Mouse (Mus musculus) intestine, embryonic 16.5 days (tissue): ENCODE results near the gene Slc38a10. TPM values are rescaled to one million over a fixed set of nuclear protein-coding genes. Genes with fewer than 3 reads are reported as not detected.

Source experiments
- ATAC-seq: fragments of 200-750 bp; cut with Nextera tagmentation; 2 replicates; pipeline ENCODE4 v1.8.0; 2017; ENCODE audit warnings: moderate TSS enrichment, moderate library complexity
- H3K27ac ChIP-seq: fragments of 300-500 bp; sonication (generic); 2 replicates; pipeline ENCODE4 v1.5.1; 2014; ENCODE audit warnings: mild to moderate bottlenecking, low read length
- H3K27me3 ChIP-seq: fragments of 300-500 bp; sonication (generic); replicated peaks from 2 replicates; pipeline ENCODE4 v1.6.1; 2014; ENCODE audit warnings: low read length, control low read depth, mixed read lengths; ENCODE audit not compliant: control insufficient read depth, insufficient read depth
- H3K36me3 ChIP-seq: fragments of 300-500 bp; sonication (generic); 2 replicates; pipeline ENCODE4 v1.6.1; 2014; ENCODE audit warnings: low read length, control low read depth; ENCODE audit not compliant: control insufficient read depth, insufficient read depth
- H3K4me1 ChIP-seq: fragments of 300-500 bp; sonication (generic); 2 replicates; pipeline ENCODE4 v1.6.1; 2014; ENCODE audit warnings: low read length, control low read depth, mixed read lengths; ENCODE audit not compliant: control insufficient read depth, insufficient read depth
- H3K4me2 ChIP-seq: fragments of 300-500 bp; sonication (generic); 2 replicates; pipeline ENCODE4 v1.6.1; 2014; ENCODE audit warnings: low read depth, low read length, control low read depth
- H3K4me3 ChIP-seq: fragments of 300-500 bp; sonication (generic); 2 replicates; pipeline ENCODE4 v1.5.1; 2014; ENCODE audit warnings: mild to moderate bottlenecking, low read length
- H3K9ac ChIP-seq: fragments of 300-500 bp; sonication (generic); 2 replicates; pipeline ENCODE4 v1.6.1; 2014; ENCODE audit warnings: low read depth, low read length
- H3K9me3 ChIP-seq: fragments of 300-500 bp; sonication (generic); 2 replicates; pipeline ENCODE4 v1.6.1; 2016; ENCODE audit warnings: low read length, control low read depth; ENCODE audit not compliant: control insufficient read depth
- WGBS: fragments of 180-500 bp; shearing (Covaris S2); extraction: QIAGEN DNeasy Blood & Tissue Kit; methylation state at CpG from one replicate; pipeline ENCODE4 v1.1.7; 2014; 5-methylcytosine and 5-hydroxymethylcytosine counted together
- polyA plus RNA-seq: library from polyadenylated mRNA; unstranded; fragments of >200 nt; fragmentation: Nextera tagmentation; extraction: Ambion mirVana; gene quantifications from 2 replicates; pipeline ENCODE4 v1.2.1, GENCODE M21; 2015

Slc38a10 gene
- polyA plus RNA-seq, 1 experiment from 2014 or later: 84.6 TPM

- Histone ChIP-seq H3K4me3 (no peak overlapping the region), H3K4me2 (peak overlapping the region; percentile 40), H3K9me3 (0 out of 2 replicates have a peak, but pooled peaks cover 3% of the 10 kb centered on the region), H3K27ac (peak overlapping the region; percentile 86), H3K9ac (peak overlapping the region; percentile 53), H3K36me3 (no peaks in the 10 kb centered on the region), H3K4me1 (peaks cover 36% of the 10 kb centered on the region), H3K27me3 (no peaks in the 10 kb centered on the region)
- 26% methylated on average over 17 of the region's 17 CpGs for WGBS
- ATAC-seq: peak; percentile 64
These were observed 13.5 kb upstream of the Slc38a10 start for GRCm38 (mm10) chr11:120164471-120165261.

- H3K36me3 ChIP-seq: no peaks in the 10 kb centered on the region
- 32% methylated on average over 5 of the region's 5 CpGs for WGBS
- H3K27me3 ChIP-seq: no peaks in the 10 kb centered on the region
- peaks cover 31% of the 10 kb centered on the region for H3K4me1 ChIP-seq
- 0 out of 2 replicates have a peak, but pooled peaks cover 3% of the 10 kb centered on the region for H3K9me3 ChIP-seq
- peak; percentile 72 for ATAC-seq
- H3K4me2 ChIP-seq: peak overlapping the region; percentile 40
- H3K27ac ChIP-seq: peak overlapping the region; percentile 86
- H3K9ac ChIP-seq: peak overlapping the region; percentile 53
- no peak overlapping the region for H3K4me3 ChIP-seq
These were observed 12.9 kb upstream of the Slc38a10 start for GRCm38 (mm10) chr11:120164028-120164427.

GRCm38 (mm10) chr11:120163207-120163606, 12.1 kb upstream of the Slc38a10 start:
- H3K36me3 ChIP-seq: no peaks in the 10 kb centered on the region
- H3K4me2 ChIP-seq: no peak overlapping the region
- ATAC-seq: no peak
- 0 out of 2 replicates have a peak, but pooled peaks cover 3% of the 10 kb centered on the region for H3K9me3 ChIP-seq
- H3K4me3 ChIP-seq: no peak overlapping the region
- WGBS: 94% methylated on average over 3 of the region's 3 CpGs
- no peaks in the 10 kb centered on the region for H3K27me3 ChIP-seq
- peaks cover 27% of the 10 kb centered on the region for H3K4me1 ChIP-seq
- H3K27ac ChIP-seq: no peak overlapping the region
- H3K9ac ChIP-seq: no peak overlapping the region

- Histone ChIP-seq H3K9me3 (0 out of 2 replicates have a peak, but pooled peaks cover 3% of the 10 kb centered on the region), H3K4me1 (peaks cover 16% of the 10 kb centered on the region), H3K27me3 (no peaks in the 10 kb centered on the region), H3K4me3 (no peak overlapping the region), H3K36me3 (no peaks in the 10 kb centered on the region), H3K9ac (no peak overlapping the region), H3K27ac (no peak overlapping the region), H3K4me2 (no peak overlapping the region)
- WGBS: 66% methylated on average over 4 of the region's 4 CpGs
- ATAC-seq: no peak
These were observed 10.1 kb upstream of the Slc38a10 start for GRCm38 (mm10) chr11:120161245-120161644.

GRCm38 (mm10) chr11:120160478-120160877, 9.3 kb upstream of the Slc38a10 start:
- ATAC-seq: no peak

GRCm38 (mm10) chr11:120159653-120160052, 8.5 kb upstream of the Slc38a10 start:
- WGBS: 69% methylated on average over 5 of the region's 5 CpGs
- peaks cover 9% of the 10 kb centered on the region for H3K4me1 ChIP-seq

More at GRCm38 (mm10) chr11:120160478-120160877, 9.3 kb upstream of the Slc38a10 start:
- H3K4me3 ChIP-seq: no peak overlapping the region
- H3K4me2 ChIP-seq: no peak overlapping the region
- no peak overlapping the region for H3K27ac ChIP-seq
- H3K36me3 ChIP-seq: no peaks in the 10 kb centered on the region
- peaks cover 16% of the 10 kb centered on the region for H3K4me1 ChIP-seq
- 74% methylated on average over 4 of the region's 4 CpGs for WGBS
- 0 out of 2 replicates have a peak, but pooled peaks cover 3% of the 10 kb centered on the region for H3K9me3 ChIP-seq
- no peaks in the 10 kb centered on the region for H3K27me3 ChIP-seq
- no peak overlapping the region for H3K9ac ChIP-seq

DNA sequence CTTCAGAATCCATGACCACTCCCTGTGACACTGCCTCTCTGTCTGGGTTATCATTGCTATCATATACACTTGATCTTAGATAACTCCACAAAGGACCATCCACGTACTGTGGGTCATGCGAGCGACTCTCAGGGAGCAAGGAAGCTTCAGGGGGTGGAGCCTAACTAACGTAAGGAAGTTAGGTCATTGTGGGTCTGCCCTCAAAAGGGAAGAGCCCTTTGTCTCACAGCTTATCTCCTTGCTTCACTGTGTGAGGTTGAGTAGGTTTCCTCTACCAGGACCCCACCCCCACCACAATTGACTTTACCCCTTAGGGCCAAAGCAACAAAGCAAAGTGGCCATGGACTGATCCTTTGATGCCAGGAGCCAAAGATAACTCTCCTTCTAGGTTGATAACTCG, 7.7 kb upstream of the Slc38a10 start:
- Histone ChIP-seq H3K4me2 (no peak overlapping the region), H3K4me1 (peaks cover 2% of the 10 kb centered on the region; the same call in 1 of the 2 replicates), H3K27ac (no peak overlapping the region), H3K4me3 (no peak overlapping the region), H3K27me3 (no peaks in the 10 kb centered on the region), H3K36me3 (no peaks in the 10 kb centered on the region), H3K9ac (no peak overlapping the region), H3K9me3 (0 out of 2 replicates have a peak, but pooled peaks cover 3% of the 10 kb centered on the region)
- ATAC-seq: 0 out of 2 replicates have a peak, but pooled peaks have one; percentile 27
- WGBS: 56% methylated on average over 5 of the region's 5 CpGs

More at GRCm38 (mm10) chr11:120159653-120160052, 8.5 kb upstream of the Slc38a10 start:
- Histone ChIP-seq H3K27me3 (no peaks in the 10 kb centered on the region), H3K9ac (no peak overlapping the region), H3K9me3 (0 out of 2 replicates have a peak, but pooled peaks cover 3% of the 10 kb centered on the region), H3K36me3 (no peaks in the 10 kb centered on the region), H3K4me2 (no peak overlapping the region), H3K27ac (no peak overlapping the region), H3K4me3 (no peak overlapping the region)
- no peak for ATAC-seq

DNA sequence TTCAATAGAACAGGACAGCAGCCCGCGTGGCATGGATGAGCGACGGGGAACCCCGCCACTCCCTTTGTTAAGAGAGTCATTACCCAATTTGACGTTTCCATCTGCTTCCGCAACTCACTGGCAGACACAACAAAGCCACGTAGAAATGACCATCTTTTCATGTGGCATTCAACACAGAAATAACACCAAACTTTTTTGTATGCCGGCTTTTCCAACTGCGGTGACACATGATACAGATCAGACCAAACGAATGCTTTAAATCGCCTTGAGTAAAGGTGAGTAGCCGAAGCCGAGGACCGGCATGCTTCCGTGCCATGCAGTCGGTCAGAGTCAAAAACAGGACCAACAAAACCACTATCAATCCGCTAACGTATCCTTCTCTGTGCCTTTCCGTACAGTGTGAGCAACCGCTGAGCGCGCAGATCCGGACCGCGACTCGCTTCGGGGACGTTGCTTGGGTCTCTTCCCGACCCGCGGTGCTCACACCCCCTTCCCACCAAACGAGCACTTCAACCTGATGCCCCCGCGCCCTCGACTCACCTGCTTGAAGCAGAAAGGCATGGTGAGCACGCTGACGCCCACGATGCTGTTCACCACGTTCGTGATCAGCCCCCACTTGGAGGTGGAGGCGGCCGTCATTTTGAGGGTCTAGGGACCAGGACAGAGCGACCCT, 570 bp downstream of the Slc38a10 start:
- WGBS: under 1% methylated on average over 44 of the region's 44 CpGs
- Histone ChIP-seq H3K27ac (peak overlapping the region; percentile 74), H3K4me3 (peak overlapping the region; percentile 87), H3K9ac (peak overlapping the region; percentile 89), H3K9me3 (no peaks in the 10 kb centered on the region), H3K27me3 (no peaks in the 10 kb centered on the region), H3K36me3 (0 out of 2 replicates have a peak, but pooled peaks cover 3% of the 10 kb centered on the region), H3K4me2 (peak overlapping the region; percentile 76), H3K4me1 (peaks cover 9% of the 10 kb centered on the region)
- peak; percentile 54 for ATAC-seq

GRCm38 (mm10) chr11:120149510-120150200, 1.5 kb downstream of the Slc38a10 start:
- 43% methylated on average over 6 of the region's 6 CpGs for WGBS
- Histone ChIP-seq H3K36me3 (0 out of 2 replicates have a peak, but pooled peaks cover 3% of the 10 kb centered on the region), H3K4me1 (peaks cover 15% of the 10 kb centered on the region), H3K9me3 (no peaks in the 10 kb centered on the region), H3K4me2 (peak overlapping the region; percentile 76), H3K9ac (peak overlapping the region; percentile 89; the same call in 1 of the 2 replicates), H3K27ac (no peak overlapping the region), H3K4me3 (peak overlapping the region; percentile 87), H3K27me3 (no peaks in the 10 kb centered on the region)
- ATAC-seq: no peak
